Mouse (Mus musculus) forebrain, embryonic 10.5 days (tissue): Measurements from ENCODE around the gene Wdfy4. TPM values are rescaled to one million over a fixed set of nuclear protein-coding genes. Genes with fewer than 3 reads are reported as not detected.

Experiments
- DNase-seq: peaks from one replicate; pipeline ENCODE4 v3.0.0-alpha.2; 2017; ENCODE audit warnings: low spot score; ENCODE audit errors: extremely low spot score
- H3K27ac ChIP-seq: fragments of 300-500 bp; sonication (generic); 2 replicates; pipeline ENCODE4 v1.5.1; 2016; ENCODE audit warnings: mild to moderate bottlenecking
- H3K27me3 ChIP-seq: fragments of 300-500 bp; sonication (generic); 2 replicates; pipeline ENCODE4 v1.6.1; 2016; ENCODE audit warnings: mild to moderate bottlenecking; ENCODE audit not compliant: poor library complexity, severe bottlenecking
- H3K36me3 ChIP-seq: fragments of 300-500 bp; sonication (generic); replicated peaks from 2 replicates; pipeline ENCODE4 v1.6.1; 2016; ENCODE audit warnings: mild to moderate bottlenecking, moderate library complexity
- H3K4me1 ChIP-seq: fragments of 300-500 bp; sonication (generic); 2 replicates; pipeline ENCODE4 v1.6.1; 2016
- H3K4me3 ChIP-seq: fragments of 300-500 bp; sonication (generic); 2 replicates; pipeline ENCODE4 v1.5.1; 2016; ENCODE audit warnings: mild to moderate bottlenecking, moderate library complexity
- H3K9me3 ChIP-seq: fragments of 300-500 bp; sonication (generic); 2 replicates; pipeline ENCODE4 v1.6.1; 2016; ENCODE audit warnings: mild to moderate bottlenecking, moderate library complexity
- WGBS: fragments of 180-500 bp; shearing (Covaris S2); methylation state at CpG from one replicate; pipeline ENCODE4 v1.1.7; 2016; 5-methylcytosine and 5-hydroxymethylcytosine counted together
- polyA plus RNA-seq: library from polyadenylated mRNA; unstranded; fragments of >200 nt; fragmentation: Nextera tagmentation; extraction: Ambion mirVana; gene quantifications from 2 replicates; pipeline ENCODE4 v1.2.1, GENCODE M21; 2016

Wdfy4 gene
- polyA plus RNA-seq, 1 experiment from 2014 or later: 0.45 TPM

DNA sequence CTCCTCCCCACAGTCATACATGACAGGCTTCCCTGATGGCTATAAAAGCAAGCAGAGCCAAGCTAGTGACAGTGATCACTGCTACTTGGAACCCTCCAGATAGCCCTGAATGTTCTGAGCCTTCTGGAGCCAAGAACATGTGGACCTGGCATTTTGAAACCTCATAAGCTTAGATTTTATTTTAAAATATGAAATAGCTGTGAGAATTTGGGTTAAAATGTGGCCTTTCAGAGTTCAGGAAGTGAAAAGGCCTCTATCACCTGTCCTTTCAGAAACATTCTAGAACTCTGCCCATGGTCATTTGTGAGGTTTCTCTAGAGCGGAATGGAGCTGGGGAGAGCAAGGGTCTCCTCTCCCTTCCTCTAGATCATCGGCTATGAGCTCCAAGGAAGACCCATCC lies 194.2 kb downstream of the Wdfy4 start, which contains the start of gene Lrrc18:
Gene Lrrc18 (plus strand): TSS at position 301 of the 400 bp plus-strand sequence.
- Histone ChIP-seq H3K27ac (no peak within 1 kb of the TSS), H3K4me3 (no peak within 1 kb of the TSS), H3K9me3 (no peaks in the 10 kb centered on the region), H3K4me1 (peaks cover 14% of the 10 kb centered on the region), H3K27me3 (no peaks in the 10 kb centered on the region), H3K36me3 (no peaks in the 10 kb centered on the region)
- DNase-seq: no peak
- WGBS: 96% methylated on average over 2 of the region's 2 CpGs

DNA sequence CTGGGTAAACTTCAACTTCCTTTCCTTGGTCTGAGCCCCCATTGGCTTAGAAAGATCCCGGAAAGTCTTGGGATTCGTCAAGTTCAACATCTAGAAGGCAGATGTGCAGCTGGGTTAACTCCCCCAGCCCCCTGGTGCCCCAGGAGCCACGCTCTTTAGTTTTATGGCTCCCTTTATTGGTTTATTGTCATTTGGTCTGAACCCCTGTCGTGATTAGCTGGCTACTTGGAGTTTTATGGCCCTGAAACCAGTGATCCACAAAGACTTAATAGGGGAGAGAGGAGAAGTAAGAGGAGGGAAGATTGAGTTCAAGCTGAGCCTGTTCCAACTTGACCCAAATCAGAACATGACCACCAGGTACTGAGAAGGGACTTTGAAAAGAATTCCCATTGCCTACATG lies 198.6 kb downstream of the Wdfy4 start:
- Histone ChIP-seq H3K27ac (no peak overlapping the region), H3K27me3 (no peaks in the 10 kb centered on the region), H3K9me3 (no peaks in the 10 kb centered on the region), H3K4me3 (no peak overlapping the region), H3K36me3 (no peaks in the 10 kb centered on the region), H3K4me1 (no peaks in the 10 kb centered on the region)
- no peak for DNase-seq
- WGBS: 75% methylated on average over 4 of the region's 4 CpGs

GRCm38 (mm10) chr14:32984176-32984738 lies 201.1 kb downstream of the Wdfy4 start:
- Histone ChIP-seq H3K4me1 (0 out of 2 replicates have a peak, but pooled peaks cover 5% of the 10 kb centered on the region), H3K9me3 (no peaks in the 10 kb centered on the region), H3K27ac (no peak overlapping the region), H3K27me3 (no peaks in the 10 kb centered on the region), H3K4me3 (no peak overlapping the region), H3K36me3 (no peaks in the 10 kb centered on the region)
- no peak for DNase-seq
- 86% methylated on average over 6 of the region's 6 CpGs for WGBS

- no peaks in the 10 kb centered on the region for H3K36me3 ChIP-seq
- H3K4me3 ChIP-seq: no peak overlapping the region
- WGBS: 81% methylated on average over 9 of the region's 9 CpGs
- no peaks in the 10 kb centered on the region for H3K9me3 ChIP-seq
- no peak overlapping the region for H3K27ac ChIP-seq
- no peaks in the 10 kb centered on the region for H3K4me1 ChIP-seq
- DNase-seq: no peak
- H3K27me3 ChIP-seq: no peaks in the 10 kb centered on the region
Observed at GRCm38 (mm10) chr14:32970700-32971099, 214.6 kb downstream of the Wdfy4 start.

DNA sequence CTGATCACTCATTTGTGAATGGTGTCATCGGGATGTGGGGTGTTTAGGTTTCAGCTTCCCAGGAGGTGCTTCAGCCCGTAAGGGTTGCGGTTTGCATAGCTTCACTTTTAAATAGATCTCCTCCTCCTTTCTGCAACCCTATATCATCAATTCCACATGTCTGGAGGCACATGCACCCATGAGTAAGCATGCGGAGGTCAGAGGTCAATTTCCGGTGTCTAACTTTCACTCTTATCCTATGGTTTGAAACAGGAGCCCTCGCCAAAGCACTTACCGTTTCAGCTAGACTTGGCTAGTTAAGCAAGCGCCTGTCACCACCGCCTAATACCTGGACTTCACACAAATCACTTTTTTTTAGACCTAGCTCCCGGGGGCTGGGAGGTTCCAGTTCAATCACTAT lies 220.6 kb downstream of the Wdfy4 start:
- Histone ChIP-seq H3K4me1 (peaks cover 16% of the 10 kb centered on the region), H3K27me3 (no peaks in the 10 kb centered on the region), H3K36me3 (no peaks in the 10 kb centered on the region), H3K9me3 (no peaks in the 10 kb centered on the region), H3K27ac (no peak overlapping the region), H3K4me3 (no peak overlapping the region)
- DNase-seq: no peak
- 77% methylated on average over 10 of the region's 10 CpGs for WGBS

DNA sequence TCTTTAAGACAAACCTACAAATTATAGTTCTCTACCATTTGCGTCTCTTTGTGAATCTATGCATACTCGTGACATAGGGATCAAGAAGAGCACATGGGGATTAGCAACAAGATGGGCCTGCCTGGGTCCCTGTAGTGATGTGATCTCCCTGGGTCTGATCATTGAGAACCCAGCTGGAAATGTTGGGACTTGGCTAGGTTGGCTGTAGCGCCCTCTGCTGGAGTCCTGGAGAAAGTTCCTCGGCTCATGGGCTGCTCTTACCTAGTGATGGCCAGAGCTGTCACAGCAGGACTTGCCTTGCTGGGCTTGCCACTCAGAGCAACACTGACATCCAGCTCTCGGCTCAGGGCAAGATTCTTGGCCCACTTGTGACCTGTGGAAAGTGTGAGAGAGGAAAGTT lies 224.8 kb downstream of the Wdfy4 start:
- Histone ChIP-seq H3K4me1 (peaks cover 16% of the 10 kb centered on the region), H3K4me3 (no peak overlapping the region), H3K27me3 (no peaks in the 10 kb centered on the region), H3K36me3 (no peaks in the 10 kb centered on the region), H3K27ac (no peak overlapping the region), H3K9me3 (no peaks in the 10 kb centered on the region)
- WGBS: 26% methylated on average over 5 of the region's 5 CpGs
- peak; percentile 68 for DNase-seq

GRCm38 (mm10) chr14:32958671-32959070 lies 226.6 kb downstream of the Wdfy4 start:
- H3K27ac ChIP-seq: no peak overlapping the region
- no peak for DNase-seq
- no peaks in the 10 kb centered on the region for H3K9me3 ChIP-seq
- H3K27me3 ChIP-seq: no peaks in the 10 kb centered on the region
- no peaks in the 10 kb centered on the region for H3K36me3 ChIP-seq
- WGBS: 75% methylated on average over 8 of the region's 8 CpGs
- H3K4me1 ChIP-seq: peaks cover 18% of the 10 kb centered on the region
- H3K4me3 ChIP-seq: no peak overlapping the region

DNA sequence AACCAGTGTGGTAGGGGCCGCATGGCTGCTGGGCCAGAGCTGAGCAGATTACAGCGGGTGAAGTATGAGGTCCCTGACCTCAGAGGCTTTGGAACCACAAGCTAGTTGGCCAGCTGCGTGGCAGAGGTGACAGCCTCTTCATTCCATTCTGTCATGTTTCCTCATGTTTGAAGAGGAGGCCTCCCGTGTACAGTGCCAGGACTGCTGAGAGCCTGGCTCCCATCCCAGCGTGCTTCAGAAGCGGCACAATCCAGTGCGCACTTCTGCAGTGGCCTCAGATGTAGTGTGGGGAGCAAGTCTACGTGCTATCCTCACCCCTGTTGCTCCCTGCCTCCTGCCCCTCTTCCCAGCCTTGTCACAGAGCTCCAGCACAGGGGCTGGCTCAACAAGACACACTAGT lies 228.8 kb downstream of the Wdfy4 start:
- 85% methylated on average over 8 of the region's 8 CpGs for WGBS
- no peak for DNase-seq
- Histone ChIP-seq H3K36me3 (no peaks in the 10 kb centered on the region), H3K27ac (no peak overlapping the region), H3K4me3 (no peak overlapping the region), H3K9me3 (no peaks in the 10 kb centered on the region), H3K4me1 (peaks cover 23% of the 10 kb centered on the region), H3K27me3 (no peaks in the 10 kb centered on the region)

DNA sequence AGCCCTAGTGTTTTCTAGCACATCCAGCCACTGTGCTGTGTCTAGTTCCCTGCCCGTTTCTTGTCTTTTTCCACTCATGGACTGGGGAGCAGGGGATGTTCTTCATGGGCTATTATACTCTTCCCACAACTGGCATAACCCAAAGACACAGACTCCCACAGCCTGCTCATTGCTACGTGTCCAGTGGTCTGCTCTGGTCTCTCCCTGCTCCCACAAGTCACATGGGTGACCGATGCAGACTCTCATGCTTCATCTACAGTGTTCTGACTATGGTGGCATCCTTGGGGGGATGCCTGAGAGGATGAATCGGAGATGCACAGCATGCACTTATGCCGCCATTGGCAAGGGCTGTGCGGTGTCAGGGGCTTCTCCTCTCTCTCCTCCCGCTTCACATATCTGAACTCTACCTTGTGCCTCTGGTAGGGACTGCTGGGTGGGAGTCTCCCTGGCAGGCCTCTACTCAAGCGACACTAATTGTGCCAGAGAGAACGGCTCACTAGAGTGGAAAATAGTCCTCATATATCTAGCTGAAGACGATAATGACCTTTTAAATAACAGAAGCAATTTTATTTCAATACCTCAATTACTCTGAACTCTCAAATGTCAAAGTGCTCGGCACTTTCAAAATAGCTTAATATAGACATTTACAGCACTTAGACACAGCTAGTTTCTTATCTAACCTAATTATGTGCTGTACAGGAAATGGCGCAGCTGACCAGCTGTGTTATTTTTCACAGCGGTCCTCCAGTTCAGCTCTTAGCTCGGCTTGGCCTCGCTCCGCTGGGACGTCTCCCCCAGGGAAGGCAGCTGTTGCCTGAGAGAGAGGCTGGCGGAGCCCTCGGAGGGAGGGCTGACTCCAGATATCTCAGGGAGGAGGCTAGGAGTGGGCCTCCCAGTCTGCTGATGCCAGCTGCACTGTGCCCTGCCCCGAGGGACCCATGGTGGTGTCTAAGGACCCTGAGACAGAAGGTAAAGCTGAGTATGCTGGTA lies 234.7 kb downstream of the Wdfy4 start:
- 70% methylated on average over 20 of the region's 20 CpGs for WGBS
- H3K4me3 ChIP-seq: no peak overlapping the region
- no peaks in the 10 kb centered on the region for H3K27me3 ChIP-seq
- peaks cover 32% of the 10 kb centered on the region for H3K4me1 ChIP-seq
- DNase-seq: no peak
- peak overlapping the region; percentile 44 for H3K27ac ChIP-seq
- no peaks in the 10 kb centered on the region for H3K36me3 ChIP-seq
- no peaks in the 10 kb centered on the region for H3K9me3 ChIP-seq

GRCm38 (mm10) chr14:32947512-32947911 lies 237.8 kb downstream of the Wdfy4 start:
- no peak overlapping the region for H3K27ac ChIP-seq
- H3K27me3 ChIP-seq: no peaks in the 10 kb centered on the region
- DNase-seq: no peak
- H3K4me3 ChIP-seq: no peak overlapping the region
- H3K36me3 ChIP-seq: no peaks in the 10 kb centered on the region
- 84% methylated on average over 2 of the region's 2 CpGs for WGBS
- H3K9me3 ChIP-seq: no peaks in the 10 kb centered on the region
- H3K4me1 ChIP-seq: peaks cover 14% of the 10 kb centered on the region

DNA sequence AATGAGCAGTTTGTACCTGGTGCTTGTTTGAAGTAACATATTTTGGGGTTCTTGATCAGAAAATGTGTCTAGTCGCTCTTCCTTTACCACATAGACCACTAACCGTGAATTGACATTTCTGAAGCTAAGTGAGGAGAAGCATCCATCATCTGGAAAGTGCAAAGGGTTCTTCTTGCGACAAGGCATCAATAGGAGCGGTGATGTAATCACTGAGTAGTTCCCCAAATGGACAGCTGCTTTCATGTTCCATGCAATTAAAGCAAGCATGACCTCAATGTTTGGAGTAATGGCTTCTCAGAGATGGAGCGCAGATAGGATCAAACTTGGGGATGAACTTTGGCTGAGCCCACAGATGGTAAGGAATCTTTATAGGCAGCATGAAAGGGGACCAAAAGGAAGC lies 246.1 kb downstream of the Wdfy4 start:
- WGBS: 91% methylated on average over 5 of the region's 5 CpGs

DNA sequence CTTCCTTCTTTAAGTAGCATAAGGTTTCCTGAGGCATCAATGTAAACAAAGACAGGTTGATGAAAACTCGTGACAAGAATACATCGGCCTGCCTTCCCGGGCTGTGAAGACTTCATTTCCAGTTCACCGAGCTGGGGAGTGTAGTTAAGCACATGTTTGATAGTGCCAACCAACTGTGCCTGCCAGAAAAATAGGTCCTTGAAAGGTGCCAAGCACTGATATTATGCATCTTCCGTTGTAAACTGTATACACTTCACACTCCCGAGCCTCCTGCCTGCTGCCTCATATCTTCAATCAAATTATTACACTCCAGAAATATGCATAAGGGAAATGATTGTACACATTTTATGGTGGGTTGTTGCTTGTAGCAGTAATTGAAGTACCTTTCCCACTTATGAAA lies 251.2 kb downstream of the Wdfy4 start:
- Histone ChIP-seq H3K4me1 (no peaks in the 10 kb centered on the region), H3K27me3 (no peaks in the 10 kb centered on the region), H3K9me3 (no peaks in the 10 kb centered on the region), H3K4me3 (no peak overlapping the region), H3K36me3 (no peaks in the 10 kb centered on the region), H3K27ac (no peak overlapping the region)
- no peak for DNase-seq
- WGBS: 88% methylated on average over 6 of the region's 6 CpGs

More for the DNA sequence above, 246.1 kb downstream of the Wdfy4 start:
- H3K27ac ChIP-seq: no peak overlapping the region
- no peaks in the 10 kb centered on the region for H3K36me3 ChIP-seq
- no peaks in the 10 kb centered on the region for H3K4me1 ChIP-seq
- H3K27me3 ChIP-seq: no peaks in the 10 kb centered on the region
- no peak for DNase-seq
- H3K9me3 ChIP-seq: no peaks in the 10 kb centered on the region
- no peak overlapping the region for H3K4me3 ChIP-seq

DNA sequence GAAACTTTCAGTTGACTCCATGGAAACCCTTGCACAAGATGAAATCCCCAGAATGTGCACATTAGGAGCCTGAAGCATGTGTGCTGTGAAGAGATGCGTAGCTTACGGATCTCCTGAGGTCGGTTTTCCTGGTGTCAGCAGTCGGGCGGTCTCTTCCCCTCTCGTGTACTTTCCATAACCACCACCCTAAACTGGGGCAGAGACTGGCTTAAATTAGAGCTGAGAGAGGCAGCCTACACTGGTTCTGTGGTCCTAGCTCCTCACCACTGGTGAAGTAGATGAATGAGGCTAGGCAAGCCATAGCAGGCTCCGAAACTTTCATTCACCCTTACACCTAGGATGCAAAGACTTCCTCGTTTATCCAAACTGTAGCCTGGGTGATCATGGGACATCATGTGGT lies 253.1 kb downstream of the Wdfy4 start:
- DNase-seq: no peak
- Histone ChIP-seq H3K9me3 (no peaks in the 10 kb centered on the region), H3K4me3 (no peak overlapping the region), H3K36me3 (no peaks in the 10 kb centered on the region), H3K27ac (no peak overlapping the region), H3K4me1 (no peaks in the 10 kb centered on the region), H3K27me3 (no peaks in the 10 kb centered on the region)
- 90% methylated on average over 8 of the region's 8 CpGs for WGBS
